Mouse (Mus musculus): ENCODE measurements around the gene Bmp4. TPM values are rescaled to one million over a fixed set of nuclear protein-coding genes. Genes with fewer than 3 reads are reported as not detected.

The Bmp4 gene
- under 1 TPM in 1 of 2 experiments, not detected in 1; 0.33 TPM for total RNA-seq (2023)

DNA sequence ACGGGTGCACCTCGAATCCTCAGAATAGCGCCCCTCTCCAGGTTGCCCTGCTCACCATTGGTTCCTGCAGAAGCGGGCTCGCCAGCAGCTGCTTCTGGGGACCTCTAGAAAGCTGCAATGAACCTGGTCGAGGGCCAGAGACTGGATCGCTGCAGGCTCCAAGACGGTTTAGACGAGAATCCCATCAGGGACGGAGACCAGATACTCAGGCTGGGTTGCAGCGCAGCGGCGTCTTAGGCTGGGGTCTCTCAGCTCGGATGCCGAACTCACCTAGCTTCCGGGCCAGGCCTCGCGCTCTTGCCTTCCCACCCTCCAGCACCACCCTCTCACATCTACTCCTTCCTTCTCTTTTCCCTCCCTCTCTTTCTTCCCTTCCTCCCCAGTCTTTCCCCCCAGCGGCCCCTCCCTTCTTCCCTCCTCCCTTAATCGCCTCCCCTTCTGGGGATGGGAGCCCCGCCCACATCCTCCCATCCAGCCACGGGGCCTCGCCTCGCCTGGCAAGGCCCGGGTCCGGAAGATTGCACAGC, at the start of gene Bmp4:
TSS of gene Bmp4 (minus strand) at position 421 of the 527 bp plus-strand sequence.

DNA sequence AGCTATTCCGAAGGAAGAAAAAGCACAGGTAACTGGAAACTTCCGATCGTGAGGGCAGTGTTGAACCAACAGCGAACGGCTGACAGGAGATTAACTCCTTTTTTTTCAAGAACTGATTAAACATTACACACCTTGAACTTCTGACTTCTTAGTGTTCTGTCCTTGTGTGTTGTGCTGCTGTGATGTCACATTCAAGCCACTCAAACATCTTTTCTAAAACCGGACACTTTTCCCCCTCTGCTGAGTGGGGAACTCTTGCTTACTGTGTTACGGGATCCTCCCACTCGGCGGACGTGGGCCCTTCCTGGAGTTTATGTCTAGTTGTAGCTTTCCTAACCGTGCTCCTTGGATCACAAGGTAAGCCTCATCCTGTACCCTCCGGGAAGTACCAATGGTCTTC, 11.2 kb downstream of the Bmp4 start, which contains the start of gene Gm15217:
TSS of gene Gm15217 (plus strand) at position 130 of the 400 bp plus-strand sequence.

Other genes with a start within 250 kb of the Bmp4 start
- not detected for gene Gm15217, start 11.3 kb downstream of the Bmp4 start, total RNA-seq (2023)